Mouse (Mus musculus): ENCODE results near the gene Herc6.
"Not testable (repeated sequence)": the region's sequence is repeated elsewhere in the genome, so short reads cannot be mapped to it uniquely, and the experiment has no call there.

Herc6 gene

GRCm38 (mm10) chr6:57580881-57581548 lies at the start of gene Herc6:
TSS of gene Herc6 (plus strand) at chr6:57581000.
- peak; percentile 4 for DNase-seq

DNA sequence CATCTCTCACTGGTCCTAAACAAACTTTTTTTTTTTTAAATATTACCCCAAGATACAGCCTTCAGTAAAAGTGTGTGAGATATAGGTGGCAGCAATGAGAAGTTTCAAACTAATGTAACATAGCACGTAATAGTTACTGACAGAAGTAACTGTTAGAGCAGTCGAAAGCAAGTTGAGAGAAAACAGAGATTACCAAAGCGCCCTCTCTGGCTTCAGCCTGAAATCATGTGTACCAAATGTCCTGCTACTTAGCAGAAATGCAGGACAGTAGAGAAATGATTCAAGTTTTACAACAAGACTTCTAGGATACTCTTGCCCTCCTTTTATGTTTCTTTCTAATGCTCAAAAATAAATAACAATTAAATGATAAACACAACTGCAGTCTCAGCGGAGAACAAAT lies 49.8 kb upstream of the Herc6 start:
- DNase-seq = no peak

GRCm38 (mm10) chr6:57531441-57531840 lies 49.4 kb upstream of the Herc6 start:
- DNase-seq = no peak

- DNase-seq = no peak
Measured at GRCm38 (mm10) chr6:57532022-57532421, 48.8 kb upstream of the Herc6 start.

DNA sequence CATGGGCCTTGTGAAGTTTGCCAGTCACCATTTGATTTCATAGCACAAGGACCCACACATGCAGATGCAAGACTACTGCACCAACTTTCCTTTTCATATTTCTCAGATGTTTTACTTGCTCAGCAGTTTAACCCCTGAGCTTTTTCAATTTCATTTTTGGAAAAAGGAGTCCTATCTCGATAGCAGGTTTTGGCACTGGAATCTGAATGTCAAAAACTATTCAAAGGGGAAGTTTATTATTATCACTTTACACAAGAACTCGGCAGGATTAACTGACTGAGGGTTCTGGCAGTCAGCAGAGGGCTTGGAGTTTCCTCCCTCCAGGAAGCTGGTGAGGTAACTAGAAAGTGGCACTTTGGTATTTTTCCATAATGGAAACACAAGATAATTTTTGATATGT lies 47.4 kb upstream of the Herc6 start:
- DNase-seq = no peak

GRCm38 (mm10) chr6:57534231-57534610 lies 46.6 kb upstream of the Herc6 start:
- DNase-seq = peak; percentile 32

DNA sequence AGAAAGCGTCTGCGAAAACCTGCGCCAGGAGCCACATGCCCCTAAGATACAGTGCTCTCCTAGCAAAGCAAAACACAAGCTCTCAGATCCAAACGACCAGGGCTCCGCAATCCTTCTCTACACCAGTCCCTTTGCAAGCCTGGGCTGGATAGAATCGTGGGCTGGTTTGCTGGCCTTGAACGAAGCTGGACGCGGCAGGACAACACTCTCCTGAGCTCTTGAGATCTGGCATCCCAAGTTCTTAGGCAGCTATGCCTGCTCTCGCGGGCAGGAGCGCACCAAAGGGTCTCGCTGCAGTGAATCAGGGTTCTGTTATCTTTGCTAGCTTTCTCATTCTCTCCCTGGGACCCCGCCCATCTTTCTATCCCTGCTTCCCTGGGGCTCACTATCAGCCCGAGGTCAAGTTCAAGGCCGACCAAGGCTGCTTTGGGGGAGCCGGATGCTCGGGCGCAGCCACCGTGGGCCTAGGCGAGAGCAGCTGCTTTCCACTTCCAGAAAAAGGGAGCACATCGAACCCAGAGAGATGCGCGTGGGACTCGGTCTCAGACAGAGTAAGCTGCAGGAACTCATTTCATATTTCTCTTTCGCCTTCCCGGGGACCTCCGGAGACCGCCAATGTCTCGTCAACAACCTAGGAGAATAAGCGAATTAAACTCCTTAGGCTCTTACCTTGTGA lies 46.1 kb upstream of the Herc6 start:
- DNase-seq = peak; percentile 41

DNA sequence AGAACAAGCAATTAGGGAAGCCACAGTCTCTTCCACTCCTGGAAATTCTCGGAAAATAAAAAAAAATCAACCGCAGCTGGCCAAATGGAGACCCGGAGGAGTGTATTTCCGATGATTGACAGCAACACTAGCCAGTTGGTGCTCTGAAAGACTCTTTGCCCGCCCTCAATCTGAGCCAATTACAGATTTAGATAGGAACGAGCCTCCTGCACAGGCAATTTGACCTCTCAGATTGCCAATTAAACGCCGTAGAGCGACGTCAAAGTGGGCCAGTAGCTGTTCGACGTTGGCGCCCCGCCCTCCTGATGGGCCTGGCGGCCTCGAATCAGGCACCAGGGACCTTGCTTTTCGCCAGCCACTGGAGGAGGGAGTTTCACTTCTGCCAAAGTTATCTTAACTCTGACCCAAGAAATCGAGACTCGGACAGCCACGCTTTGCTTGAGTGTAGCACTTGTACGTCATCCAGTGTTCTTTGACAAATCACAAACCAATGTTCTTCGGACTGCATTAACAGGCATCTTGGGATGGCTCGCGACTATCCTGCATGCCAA lies 45.3 kb upstream of the Herc6 start, which contains the start of gene Ppm1k:
TSS of gene Ppm1k (minus strand) at position 83 of the 551 bp plus-strand sequence.
- peak; percentile 96 for DNase-seq

- peak; percentile 33 for DNase-seq
Measured at GRCm38 (mm10) chr6:57535971-57536669, 44.7 kb upstream of the Herc6 start.

DNA sequence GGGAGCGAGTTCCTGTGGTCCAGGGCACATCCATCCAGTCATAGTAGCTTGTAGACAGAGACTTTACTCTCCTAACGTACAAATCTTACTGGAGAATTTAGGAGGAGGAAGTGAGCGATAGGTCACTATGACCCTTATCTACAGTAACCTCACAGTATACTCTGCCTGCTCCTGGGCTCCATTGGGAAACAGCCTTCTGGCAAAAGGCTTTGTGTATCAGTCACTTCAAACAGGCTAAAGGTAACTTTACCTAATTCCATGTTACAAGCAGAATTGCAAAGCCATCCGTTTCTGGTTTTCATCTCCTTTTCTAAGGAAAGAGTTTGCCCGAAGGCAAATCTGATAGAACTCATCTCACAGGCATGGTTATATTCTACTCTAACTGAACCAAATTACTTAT lies 42.9 kb upstream of the Herc6 start:
- no peak for DNase-seq

- DNase-seq = no peak
Measured at GRCm38 (mm10) chr6:57540950-57541498, 39.8 kb upstream of the Herc6 start.

- DNase-seq = no peak
Measured at GRCm38 (mm10) chr6:57541737-57542335, 39.0 kb upstream of the Herc6 start.

DNA sequence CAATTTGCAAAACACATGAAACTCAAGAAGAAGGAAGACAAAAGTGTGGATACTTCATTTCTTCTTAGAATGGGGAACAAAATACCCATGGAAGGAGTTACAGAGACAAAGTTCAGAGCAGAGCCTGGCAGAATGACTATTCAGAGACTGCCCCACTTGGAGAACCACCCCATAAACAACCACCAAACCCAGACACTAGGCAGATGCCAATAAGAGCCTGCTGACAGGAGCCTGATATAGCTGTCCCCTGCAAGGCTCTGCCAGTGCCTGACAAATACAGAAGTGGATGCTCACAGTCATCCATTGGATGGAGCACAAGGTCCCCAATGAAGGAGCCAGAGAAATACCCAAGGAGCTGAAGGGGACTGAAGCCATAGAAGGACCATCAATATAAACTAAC lies 37.2 kb upstream of the Herc6 start:
- DNase-seq = not testable (repeated sequence)

DNA sequence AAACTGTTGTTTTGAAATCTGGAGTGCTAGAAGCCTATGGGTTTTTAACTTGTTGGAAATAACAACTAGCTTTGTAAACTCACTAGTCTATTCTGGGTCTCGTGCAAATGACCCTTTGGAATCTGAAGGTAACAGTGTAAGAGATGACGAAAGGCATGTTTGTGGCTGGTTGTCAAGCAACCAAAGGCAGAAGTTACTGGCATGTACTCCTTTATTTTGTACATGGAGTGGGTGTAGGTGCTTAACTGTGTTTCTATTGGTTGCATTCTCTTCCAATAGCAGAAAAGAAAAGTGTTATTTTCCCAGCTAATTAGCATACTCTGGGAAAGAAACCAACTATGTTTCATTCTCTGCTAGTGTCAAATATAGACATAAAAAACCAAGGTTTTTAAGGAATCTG lies 35.9 kb upstream of the Herc6 start:
- DNase-seq = no peak

- no peak for DNase-seq
Measured at GRCm38 (mm10) chr6:57551211-57551796, 29.5 kb upstream of the Herc6 start.

GRCm38 (mm10) chr6:57557796-57558317 lies 22.9 kb upstream of the Herc6 start:
- DNase-seq = no peak

GRCm38 (mm10) chr6:57563454-57563853 lies 17.3 kb upstream of the Herc6 start:
- DNase-seq = no peak

DNA sequence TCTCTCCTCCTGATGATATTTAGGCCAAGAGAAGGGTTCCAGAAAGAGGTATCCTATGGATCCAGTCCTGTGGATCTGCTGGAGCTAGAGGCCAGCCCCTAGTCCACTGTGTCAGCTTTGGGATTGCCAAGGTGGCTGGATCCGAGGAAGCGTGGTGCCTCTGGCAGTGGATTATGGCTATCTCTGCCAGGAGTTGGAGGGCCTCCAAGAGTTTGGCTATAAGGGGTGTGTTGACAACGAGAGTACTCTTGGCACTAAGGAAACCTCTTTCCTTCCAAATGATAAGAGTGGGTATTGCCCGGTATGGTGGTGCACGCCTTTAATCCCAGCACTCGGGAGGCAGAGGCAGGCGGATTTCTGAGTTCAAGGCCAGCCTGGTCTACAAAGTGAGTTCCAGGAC lies 15.3 kb upstream of the Herc6 start:
- DNase-seq = no peak

DNA sequence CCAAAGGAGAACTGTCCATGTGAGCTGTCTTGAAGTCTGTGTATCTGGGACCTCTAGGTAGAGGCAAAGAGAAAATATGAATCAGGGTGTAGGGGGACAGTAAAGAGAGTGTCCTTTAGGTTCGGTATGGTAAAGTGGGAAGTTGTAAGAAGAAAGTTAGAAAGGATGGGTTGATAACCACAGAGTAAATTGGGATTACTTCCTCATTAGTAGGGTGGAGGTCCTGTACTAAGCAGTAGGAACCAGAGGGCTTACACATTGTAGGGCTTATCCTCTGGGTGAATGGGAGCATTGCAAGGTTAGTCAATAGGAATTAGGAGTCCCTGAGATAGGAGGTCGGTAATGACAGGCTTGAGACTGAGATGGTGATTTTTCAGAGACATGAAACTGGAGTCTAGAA lies 13.2 kb upstream of the Herc6 start:
- DNase-seq = no peak

GRCm38 (mm10) chr6:57570170-57570974 lies 10.4 kb upstream of the Herc6 start:
- DNase-seq = peak; percentile 22

GRCm38 (mm10) chr6:57571587-57571986 lies 9.2 kb upstream of the Herc6 start:
- DNase-seq = no peak

Data from cerebellum, adult 11 months (tissue).